Mouse (Mus musculus) stomach, embryonic 14.5 days (tissue): ENCODE results near the gene Adcy1. TPM values are rescaled to one million over a fixed set of nuclear protein-coding genes. Genes with fewer than 3 reads are reported as not detected.

Experiments
- ATAC-seq: fragments of 200-750 bp; cut with Nextera tagmentation; 2 replicates; pipeline ENCODE4 v1.8.0; 2017; ENCODE audit warnings: low read depth, moderate TSS enrichment; ENCODE audit not compliant: insufficient number of reproducible peaks, insufficient read depth, low FRiP score
- H3K27ac ChIP-seq: fragments of 300-500 bp; sonication (generic); 2 replicates; pipeline ENCODE4 v1.5.1; 2014; ENCODE audit warnings: mild to moderate bottlenecking, low read length, moderate library complexity, mixed read lengths
- H3K27me3 ChIP-seq: fragments of 300-500 bp; sonication (generic); 2 replicates; pipeline ENCODE4 v1.6.1; 2014; ENCODE audit warnings: low read length, control low read depth, mixed read lengths; ENCODE audit not compliant: control insufficient read depth, insufficient read depth
- H3K36me3 ChIP-seq: fragments of 300-500 bp; sonication (generic); 2 replicates; pipeline ENCODE4 v1.6.1; 2014; ENCODE audit warnings: mild to moderate bottlenecking, control low read depth, low read length, moderate library complexity, mixed read lengths; ENCODE audit not compliant: control insufficient read depth, insufficient read depth
- H3K4me1 ChIP-seq: fragments of 300-500 bp; sonication (generic); 2 replicates; pipeline ENCODE4 v1.6.1; 2014; ENCODE audit warnings: low read length, control low read depth, mixed read lengths; ENCODE audit not compliant: control insufficient read depth, insufficient read depth
- H3K4me2 ChIP-seq: fragments of 300-500 bp; sonication (generic); replicated peaks from 2 replicates; pipeline ENCODE4 v1.6.1; 2014; ENCODE audit warnings: low read depth, low read length, control low read depth
- H3K4me3 ChIP-seq: fragments of 300-500 bp; sonication (generic); 2 replicates; pipeline ENCODE4 v1.5.1; 2014; ENCODE audit warnings: low read depth, low read length, control low read depth
- H3K9ac ChIP-seq: fragments of 300-500 bp; sonication (generic); replicated peaks from 2 replicates; pipeline ENCODE4 v1.6.1; 2014; ENCODE audit warnings: low read depth, mild to moderate bottlenecking, control low read depth, low read length, moderate library complexity, mixed read lengths
- H3K9me3 ChIP-seq: fragments of 300-500 bp; sonication (generic); 2 replicates; pipeline ENCODE4 v1.6.1; 2016; ENCODE audit warnings: low read depth, low read length, control low read depth; ENCODE audit not compliant: control insufficient read depth
- WGBS: fragments of 180-500 bp; shearing (Covaris S2); extraction: QIAGEN DNeasy Blood & Tissue Kit; methylation state at CpG from one replicate; pipeline ENCODE4 v1.1.7; 2014; 5-methylcytosine and 5-hydroxymethylcytosine counted together
- polyA plus RNA-seq: library from polyadenylated mRNA; unstranded; fragments of >200 nt; fragmentation: Nextera tagmentation; extraction: Ambion mirVana; gene quantifications from 2 replicates; pipeline ENCODE4 v1.2.1, GENCODE M21; 2014

Gene Adcy1
- polyA plus RNA-seq, 1 experiment from 2014 or later, result 4.4 TPM

- Histone ChIP-seq H3K36me3 (no peaks in the 10 kb centered on the region), H3K4me3 (peak overlapping the region; percentile 55), H3K27me3 (peaks cover 21% of the 10 kb centered on the region), H3K4me2 (peak overlapping the region; percentile 93), H3K27ac (no peak overlapping the region), H3K4me1 (peaks cover 11% of the 10 kb centered on the region; the same call in 1 of the 2 replicates), H3K9ac (no peak overlapping the region), H3K9me3 (no peaks in the 10 kb centered on the region)
- 3% methylated on average over 26 of the region's 26 CpGs for WGBS
- no peak for ATAC-seq
Observed at GRCm38 (mm10) chr11:7064484-7065185, 1.3 kb downstream of the Adcy1 start.

- no peak for ATAC-seq
- 18% methylated on average over 4 of the region's 4 CpGs for WGBS
Observed at GRCm38 (mm10) chr11:7065388-7065787, 2.1 kb downstream of the Adcy1 start.

GRCm38 (mm10) chr11:7065876-7066275, 2.6 kb downstream of the Adcy1 start:
- ATAC-seq, result no peak
- WGBS, result 48% methylated on average over 5 of the region's 5 CpGs
- Histone ChIP-seq H3K9ac (no peak overlapping the region), H3K27me3 (peaks cover 21% of the 10 kb centered on the region), H3K27ac (no peak overlapping the region), H3K4me3 (no peak overlapping the region), H3K4me2 (no peak overlapping the region), H3K9me3 (no peaks in the 10 kb centered on the region), H3K36me3 (no peaks in the 10 kb centered on the region), H3K4me1 (peaks cover 11% of the 10 kb centered on the region; the same call in 1 of the 2 replicates)

More at GRCm38 (mm10) chr11:7065388-7065787, 2.1 kb downstream of the Adcy1 start:
- Histone ChIP-seq H3K4me1 (peaks cover 11% of the 10 kb centered on the region; the same call in 1 of the 2 replicates), H3K27ac (no peak overlapping the region), H3K36me3 (no peaks in the 10 kb centered on the region), H3K4me3 (peak overlapping the region; percentile 55; the same call in 1 of the 2 replicates), H3K4me2 (peak overlapping the region; percentile 93), H3K9me3 (no peaks in the 10 kb centered on the region), H3K9ac (no peak overlapping the region), H3K27me3 (peaks cover 21% of the 10 kb centered on the region)

GRCm38 (mm10) chr11:7067263-7067662, 4.0 kb downstream of the Adcy1 start:
- Histone ChIP-seq H3K9ac (no peak overlapping the region), H3K36me3 (no peaks in the 10 kb centered on the region), H3K9me3 (no peaks in the 10 kb centered on the region), H3K4me3 (no peak overlapping the region), H3K4me2 (no peak overlapping the region), H3K27me3 (peaks cover 18% of the 10 kb centered on the region), H3K4me1 (peaks cover 11% of the 10 kb centered on the region; the same call in 1 of the 2 replicates), H3K27ac (no peak overlapping the region)
- 69% methylated on average over 4 of the region's 4 CpGs for WGBS
- no peak for ATAC-seq

GRCm38 (mm10) chr11:7068479-7069235, 5.4 kb downstream of the Adcy1 start:
- no peak overlapping the region for H3K4me3 ChIP-seq
- ATAC-seq, result no peak
- H3K27ac ChIP-seq, result no peak overlapping the region
- peaks cover 9% of the 10 kb centered on the region; the same call in 1 of the 2 replicates for H3K4me1 ChIP-seq
- H3K9me3 ChIP-seq, result no peaks in the 10 kb centered on the region
- H3K4me2 ChIP-seq, result no peak overlapping the region
- 76% methylated on average over 12 of the region's 12 CpGs for WGBS
- no peaks in the 10 kb centered on the region for H3K36me3 ChIP-seq
- no peak overlapping the region for H3K9ac ChIP-seq
- H3K27me3 ChIP-seq, result peaks cover 14% of the 10 kb centered on the region

- H3K27ac ChIP-seq, result no peak overlapping the region
- no peak overlapping the region for H3K4me2 ChIP-seq
- ATAC-seq, result no peak
- H3K9me3 ChIP-seq, result no peaks in the 10 kb centered on the region
- H3K9ac ChIP-seq, result no peak overlapping the region
- 90% methylated on average over 4 of the region's 4 CpGs for WGBS
- no peak overlapping the region for H3K4me3 ChIP-seq
- no peaks in the 10 kb centered on the region for H3K36me3 ChIP-seq
- H3K27me3 ChIP-seq, result peaks cover 12% of the 10 kb centered on the region
- H3K4me1 ChIP-seq, result peaks cover 2% of the 10 kb centered on the region; the same call in 1 of the 2 replicates
Observed at GRCm38 (mm10) chr11:7069762-7070161, 6.5 kb downstream of the Adcy1 start.

GRCm38 (mm10) chr11:7071617-7072016, 8.3 kb downstream of the Adcy1 start:
- Histone ChIP-seq H3K36me3 (no peaks in the 10 kb centered on the region), H3K9me3 (no peaks in the 10 kb centered on the region), H3K4me3 (no peak overlapping the region), H3K4me2 (no peak overlapping the region), H3K27me3 (no peaks in the 10 kb centered on the region), H3K4me1 (no peaks in the 10 kb centered on the region), H3K9ac (no peak overlapping the region), H3K27ac (no peak overlapping the region)
- 55% methylated on average over 6 of the region's 6 CpGs for WGBS
- no peak for ATAC-seq

GRCm38 (mm10) chr11:7073556-7073955, 10.3 kb downstream of the Adcy1 start:
- ATAC-seq, result no peak
- Histone ChIP-seq H3K4me1 (no peaks in the 10 kb centered on the region), H3K36me3 (no peaks in the 10 kb centered on the region), H3K4me3 (no peak overlapping the region), H3K9ac (no peak overlapping the region), H3K27ac (no peak overlapping the region), H3K27me3 (no peaks in the 10 kb centered on the region), H3K4me2 (no peak overlapping the region), H3K9me3 (no peaks in the 10 kb centered on the region)
- WGBS, result 79% methylated on average over 3 of the region's 3 CpGs
